Mouse (Mus musculus) myocyte (in vitro differentiated cells): ENCODE measurements around the gene Lrrc42.

Source experiments
- CEBPB ChIP-seq: IDR thresholded peaks from 2 replicates; pipeline ENCODE4 v1.6.1; 2011; ENCODE audit warnings: mild to moderate bottlenecking, moderate library complexity; ENCODE audit not compliant: poor library complexity, insufficient read depth, severe bottlenecking
- MAX ChIP-seq: IDR thresholded peaks from one replicate; pipeline ENCODE4 v1.6.1; 2011; ENCODE audit warnings: low read depth, mild to moderate bottlenecking, control low read depth
- POLR2A ChIP-seq: IDR thresholded peaks from one replicate; pipeline ENCODE4 v1.6.1; 2011; ENCODE audit warnings: low read depth, mild to moderate bottlenecking, control low read depth, moderate library complexity; ENCODE audit not compliant: insufficient read length

GRCm38 (mm10) chr4:107207016-107207415, 46.3 kb downstream of the Lrrc42 start:
- no peak for TF ChIP-seq POLR2A
- no peak for TF ChIP-seq CEBPB
- no peak for TF ChIP-seq MAX
